Mouse (Mus musculus) limb, embryonic 13.5 days (tissue): ENCODE measurements around the gene Pea15a. TPM values are rescaled to one million over a fixed set of nuclear protein-coding genes. Genes with fewer than 3 reads are reported as not detected.

Experiments
- ATAC-seq: fragments of 200-750 bp; cut with Nextera tagmentation; 2 replicates; pipeline ENCODE4 v1.8.0; 2017; ENCODE audit warnings: low read depth, moderate number of reproducible peaks, moderate TSS enrichment; ENCODE audit not compliant: low FRiP score
- H3K27ac ChIP-seq: fragments of 300-500 bp; sonication (generic); 2 replicates; pipeline ENCODE4 v1.5.1; 2015; ENCODE audit warnings: inconsistent platforms, mild to moderate bottlenecking, moderate library complexity
- H3K27me3 ChIP-seq: fragments of 300-500 bp; sonication (generic); 2 replicates; pipeline ENCODE4 v1.6.1; 2015; ENCODE audit warnings: mild to moderate bottlenecking, inconsistent platforms
- H3K36me3 ChIP-seq: fragments of 300-500 bp; sonication (generic); 2 replicates; pipeline ENCODE4 v1.6.1; 2015; ENCODE audit warnings: inconsistent platforms, mild to moderate bottlenecking, moderate library complexity
- H3K4me1 ChIP-seq: fragments of 300-500 bp; sonication (generic); 2 replicates; pipeline ENCODE4 v1.6.1; 2015; ENCODE audit warnings: inconsistent platforms
- H3K4me2 ChIP-seq: fragments of 300-500 bp; sonication (generic); replicated peaks from 2 replicates; pipeline ENCODE4 v1.6.1; 2015; ENCODE audit warnings: inconsistent platforms, mild to moderate bottlenecking, moderate library complexity
- H3K4me3 ChIP-seq: fragments of 300-500 bp; sonication (generic); 2 replicates; pipeline ENCODE4 v1.5.1; 2015; ENCODE audit warnings: moderate library complexity, mild to moderate bottlenecking, inconsistent platforms
- H3K9ac ChIP-seq: fragments of 300-500 bp; sonication (generic); 2 replicates; pipeline ENCODE4 v1.6.1; 2015; ENCODE audit warnings: mild to moderate bottlenecking, inconsistent platforms
- H3K9me3 ChIP-seq: fragments of 300-500 bp; sonication (generic); 2 replicates; pipeline ENCODE4 v1.6.1; 2016; ENCODE audit warnings: inconsistent platforms
- WGBS: fragments of 180-500 bp; shearing (Covaris S2); methylation state at CpG from one replicate; pipeline ENCODE4 v1.1.7; 2015; 5-methylcytosine and 5-hydroxymethylcytosine counted together
- polyA plus RNA-seq: library from polyadenylated mRNA; unstranded; fragments of >200 nt; fragmentation: Nextera tagmentation; extraction: Ambion mirVana; gene quantifications from 2 replicates; pipeline ENCODE4 v1.2.1, GENCODE M21; 2015

The Pea15a gene
- polyA plus RNA-seq, 1 experiment from 2014 or later: 113 TPM

DNA sequence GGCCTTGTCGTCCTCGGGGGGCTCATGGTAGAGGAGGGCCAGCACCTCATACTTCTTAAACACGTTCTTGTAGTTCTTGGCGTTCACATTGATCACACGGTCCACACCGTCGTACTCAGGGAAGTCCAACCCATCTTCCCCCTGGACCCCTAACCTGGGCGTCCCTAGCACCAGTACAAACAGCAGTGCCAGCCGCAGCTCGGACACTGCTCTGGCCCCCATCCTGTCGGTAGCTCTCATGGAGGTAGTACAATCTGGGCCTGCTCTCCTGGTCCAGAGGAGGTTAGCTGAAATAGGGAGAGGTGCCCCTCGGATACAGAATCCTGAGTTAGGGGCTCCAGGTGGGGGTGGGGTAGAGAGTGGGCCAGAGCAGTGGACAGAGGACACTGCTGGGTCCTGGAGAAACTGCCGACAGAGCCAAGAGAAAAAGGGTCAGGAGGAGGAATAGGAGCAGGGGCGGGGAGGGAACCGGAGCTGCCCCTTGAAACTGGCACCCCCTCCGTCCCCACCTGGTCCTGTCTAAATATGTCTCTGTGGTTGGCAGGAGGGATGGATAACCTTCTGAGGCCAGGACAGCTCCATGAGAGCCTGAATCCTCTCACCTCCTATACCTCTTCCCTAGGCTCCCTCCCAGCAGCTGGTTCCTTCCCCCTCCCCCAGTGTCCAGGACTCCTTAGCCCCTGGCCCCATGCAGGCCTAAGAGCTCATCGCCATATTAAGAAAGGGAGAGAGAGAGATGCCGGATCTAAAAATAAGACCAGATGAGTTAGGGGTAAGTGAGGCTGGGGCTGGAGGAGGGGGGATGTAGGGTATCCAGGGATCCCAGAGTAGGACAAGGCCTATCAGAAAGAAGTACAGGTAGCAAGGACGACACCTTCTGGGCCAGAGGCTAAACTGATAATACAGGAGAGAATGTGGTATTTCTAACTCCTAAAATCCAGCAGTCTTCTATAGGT, 13.1 kb upstream of the Pea15a start, which contains the start of gene Casq1:
Gene Casq1, minus strand, starts transcription at position 418 of the 956 bp plus-strand sequence.
- WGBS: 81% methylated on average over 19 of the region's 19 CpGs
- H3K4me2 ChIP-seq: peak within 1 kb of the TSS; percentile 28; the same call in 1 of the 2 replicates

DNA sequence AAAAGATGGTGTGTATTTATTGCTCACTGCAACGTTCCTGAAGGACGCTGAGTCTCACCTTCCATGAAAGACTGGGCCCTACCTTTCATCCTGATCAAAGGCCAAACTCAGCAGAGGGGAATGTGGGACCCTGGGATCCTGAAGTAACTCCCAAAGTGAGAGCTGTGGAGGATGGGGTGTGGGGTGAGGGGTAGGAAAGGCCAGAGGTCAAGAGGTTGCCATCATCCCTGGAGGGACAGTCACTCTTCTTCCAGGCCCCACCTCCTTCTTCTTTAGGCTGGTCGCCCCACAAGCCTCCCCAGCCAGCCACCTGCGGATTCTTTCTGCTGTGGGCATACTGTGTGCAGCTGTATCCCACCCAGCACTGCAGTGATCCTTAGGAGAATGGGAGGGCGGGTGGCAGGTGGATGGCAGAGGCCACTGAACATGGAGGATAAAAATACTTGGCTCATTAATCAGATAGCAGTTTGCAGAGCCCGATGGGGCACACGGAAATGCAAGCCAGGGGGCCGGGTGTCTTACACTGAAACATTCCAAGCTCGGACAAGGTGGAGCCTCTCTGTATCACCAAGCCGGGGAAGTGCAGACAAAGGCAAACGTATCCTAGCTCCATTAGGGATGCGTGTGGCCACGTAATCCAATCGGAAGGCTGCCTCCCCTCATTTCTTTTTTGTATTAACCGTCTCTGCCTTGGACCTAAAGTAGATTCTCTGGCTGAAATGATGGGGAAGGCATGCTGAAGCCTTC, 11.7 kb upstream of the Pea15a start:
- Histone ChIP-seq H3K4me2 (no peak overlapping the region), H3K9me3 (no peaks in the 10 kb centered on the region), H3K36me3 (no peaks in the 10 kb centered on the region), H3K9ac (no peak overlapping the region), H3K4me3 (no peak overlapping the region), H3K27me3 (no peaks in the 10 kb centered on the region), H3K4me1 (peaks cover 60% of the 10 kb centered on the region), H3K27ac (peak overlapping the region; percentile 44; the same call in 1 of the 2 replicates)
- no peak for ATAC-seq
- WGBS: 65% methylated on average over 15 of the region's 15 CpGs

More for the DNA sequence above, 13.1 kb upstream of the Pea15a start, which contains the start of gene Casq1:
- Histone ChIP-seq H3K9ac (peak within 1 kb of the TSS; percentile 19; the same call in 1 of the 2 replicates), H3K27ac (peak within 1 kb of the TSS; percentile 98), H3K27me3 (no peaks in the 10 kb centered on the region), H3K4me1 (peaks cover 60% of the 10 kb centered on the region), H3K9me3 (no peaks in the 10 kb centered on the region), H3K36me3 (no peaks in the 10 kb centered on the region), H3K4me3 (no peak within 1 kb of the TSS)
- ATAC-seq: 0 out of 2 replicates have a peak, but pooled peaks have one; percentile 6

DNA sequence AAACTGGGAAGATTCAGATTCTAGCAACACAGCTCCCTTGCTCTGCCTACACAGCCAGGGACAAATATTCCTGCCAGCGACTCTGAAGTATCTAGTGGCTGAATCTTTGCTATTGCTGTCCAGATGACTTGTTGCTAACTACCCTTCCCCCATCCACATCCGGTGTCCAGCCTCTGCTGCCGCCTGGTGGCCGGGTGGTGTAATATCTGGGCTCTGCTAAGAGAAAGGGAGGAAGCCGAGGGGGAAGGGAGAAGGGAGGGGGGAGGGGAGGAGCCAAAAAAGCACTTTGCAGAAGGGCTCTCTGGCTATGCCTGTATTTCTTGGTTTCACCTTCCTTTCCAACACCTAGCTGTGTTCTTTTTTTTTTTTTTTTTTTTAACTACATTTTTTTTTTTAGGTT, 10.5 kb upstream of the Pea15a start:
- peak overlapping the region; percentile 13 for H3K4me3 ChIP-seq
- peaks cover 57% of the 10 kb centered on the region for H3K4me1 ChIP-seq
- peak; percentile 3; the same call in 1 of the 2 replicates for ATAC-seq

DNA sequence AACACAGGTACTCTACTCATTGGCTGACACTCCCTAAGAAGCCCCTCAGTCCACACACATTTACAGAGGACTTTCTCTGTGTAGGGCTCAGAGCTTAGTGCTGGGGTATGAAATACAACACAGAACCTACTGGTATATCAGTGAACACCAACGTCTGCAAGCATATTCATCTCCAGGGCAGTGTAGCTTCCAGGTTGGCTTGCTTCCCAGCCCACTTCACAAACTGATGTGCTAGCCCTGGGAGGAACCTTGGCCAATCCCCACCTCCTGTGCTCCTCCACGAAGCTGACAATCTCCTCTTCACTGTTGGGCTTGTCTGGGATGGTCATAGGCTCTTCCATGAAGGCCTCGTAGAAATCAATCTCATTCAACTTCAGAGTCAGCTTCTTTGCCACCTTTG, 8.1 kb upstream of the Pea15a start:
- H3K4me3 ChIP-seq: no peak overlapping the region
- no peaks in the 10 kb centered on the region for H3K27me3 ChIP-seq
- no peak overlapping the region for H3K4me2 ChIP-seq
- ATAC-seq: no peak
- no peaks in the 10 kb centered on the region for H3K9me3 ChIP-seq
- no peak overlapping the region for H3K27ac ChIP-seq
- H3K9ac ChIP-seq: no peak overlapping the region
- H3K36me3 ChIP-seq: 0 out of 2 replicates have a peak, but pooled peaks cover 3% of the 10 kb centered on the region
- WGBS: 76% methylated on average over 3 of the region's 3 CpGs
- peaks cover 33% of the 10 kb centered on the region for H3K4me1 ChIP-seq

More for the DNA sequence above, 10.5 kb upstream of the Pea15a start:
- Histone ChIP-seq H3K36me3 (no peaks in the 10 kb centered on the region), H3K9ac (no peak overlapping the region), H3K4me2 (peak overlapping the region; percentile 53), H3K27me3 (no peaks in the 10 kb centered on the region), H3K9me3 (no peaks in the 10 kb centered on the region), H3K27ac (peak overlapping the region; percentile 84)
- 0% methylated on average over 5 of the region's 5 CpGs for WGBS

DNA sequence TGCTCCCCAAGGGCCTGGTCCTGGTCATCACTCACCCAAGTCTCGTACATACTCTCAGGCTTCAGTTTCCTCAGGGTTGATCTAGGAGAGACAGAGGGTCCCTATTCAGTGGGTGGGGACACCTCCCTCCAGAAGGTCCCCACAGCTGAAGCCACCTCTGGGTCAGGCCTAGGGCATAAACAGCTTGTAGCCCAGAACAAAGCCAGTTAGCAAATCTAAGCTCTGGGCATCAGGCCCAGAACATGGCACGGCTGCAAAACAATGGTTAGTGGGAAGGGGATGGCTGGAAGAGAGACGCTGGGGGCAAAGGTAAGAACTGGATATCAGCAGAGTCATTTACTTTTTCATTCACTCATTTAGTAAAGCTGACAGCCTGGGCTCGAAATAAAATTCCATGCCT, 7.2 kb upstream of the Pea15a start:
- ATAC-seq: no peak
- Histone ChIP-seq H3K36me3 (peaks cover 11% of the 10 kb centered on the region; the same call in 1 of the 2 replicates), H3K4me3 (no peak overlapping the region), H3K9ac (no peak overlapping the region), H3K4me2 (no peak overlapping the region), H3K9me3 (no peaks in the 10 kb centered on the region), H3K4me1 (peaks cover 23% of the 10 kb centered on the region), H3K27me3 (no peaks in the 10 kb centered on the region), H3K27ac (no peak overlapping the region)
- WGBS: 77% methylated on average over 4 of the region's 4 CpGs

DNA sequence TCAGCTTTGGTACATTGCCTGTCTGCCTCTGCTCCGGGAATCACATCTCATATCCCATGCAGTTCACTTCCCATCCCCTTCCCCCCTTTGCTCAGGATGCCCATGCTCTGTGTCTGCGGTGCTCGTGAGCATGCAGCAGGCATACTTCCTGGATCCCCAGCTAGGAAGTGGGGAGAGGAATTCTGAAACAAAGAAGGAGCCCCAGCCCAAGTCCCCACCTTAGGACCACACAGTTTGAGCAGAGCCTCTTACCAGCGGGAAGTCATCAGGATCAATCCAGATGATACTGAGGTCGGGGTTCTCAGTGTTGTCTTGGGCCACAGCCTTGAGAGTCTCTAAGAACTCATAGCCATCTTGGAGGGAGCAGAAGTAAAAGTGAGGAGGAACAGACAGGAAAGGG, 6.2 kb upstream of the Pea15a start:
- H3K9ac ChIP-seq: no peak overlapping the region
- H3K27me3 ChIP-seq: no peaks in the 10 kb centered on the region
- WGBS: 59% methylated on average over 5 of the region's 5 CpGs
- H3K36me3 ChIP-seq: peaks cover 11% of the 10 kb centered on the region; the same call in 1 of the 2 replicates
- H3K9me3 ChIP-seq: no peaks in the 10 kb centered on the region
- H3K4me2 ChIP-seq: no peak overlapping the region
- H3K27ac ChIP-seq: no peak overlapping the region; the same call in 1 of the 2 replicates
- peaks cover 14% of the 10 kb centered on the region for H3K4me1 ChIP-seq
- H3K4me3 ChIP-seq: no peak overlapping the region
- ATAC-seq: no peak

DNA sequence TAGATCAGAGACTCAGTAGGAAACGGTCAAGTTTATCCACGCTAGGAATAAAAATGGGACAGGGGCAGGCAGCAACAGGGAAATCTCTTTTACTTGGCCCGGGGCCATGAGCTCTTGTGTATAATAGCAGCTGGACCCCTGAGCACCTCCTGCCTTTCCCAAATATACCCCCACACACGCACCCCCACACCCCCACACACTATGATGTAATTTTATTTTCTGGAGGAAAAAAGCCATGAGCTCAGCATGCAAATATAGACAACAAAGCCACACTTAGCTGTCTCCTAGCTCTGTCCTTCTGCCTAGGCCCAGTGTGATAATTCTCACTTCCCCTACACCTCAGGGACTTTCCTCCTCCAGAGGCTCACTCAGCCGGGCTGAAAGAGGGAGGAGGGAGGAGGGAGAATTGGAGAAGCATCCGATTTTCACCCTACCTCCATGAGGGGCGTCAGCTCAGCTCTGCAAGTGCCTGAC, 544 bp upstream of the Pea15a start:
- Histone ChIP-seq H3K27me3 (no peaks in the 10 kb centered on the region), H3K4me1 (peaks cover 52% of the 10 kb centered on the region), H3K4me2 (peak overlapping the region; percentile 82), H3K36me3 (peaks cover 16% of the 10 kb centered on the region), H3K27ac (peak overlapping the region; percentile 70; the same call in 1 of the 2 replicates), H3K9ac (peak overlapping the region; percentile 86; the same call in 1 of the 2 replicates), H3K4me3 (peak overlapping the region; percentile 68), H3K9me3 (no peaks in the 10 kb centered on the region)
- ATAC-seq: peak; percentile 3; the same call in 1 of the 2 replicates
- WGBS: 17% methylated on average over 7 of the region's 7 CpGs

DNA sequence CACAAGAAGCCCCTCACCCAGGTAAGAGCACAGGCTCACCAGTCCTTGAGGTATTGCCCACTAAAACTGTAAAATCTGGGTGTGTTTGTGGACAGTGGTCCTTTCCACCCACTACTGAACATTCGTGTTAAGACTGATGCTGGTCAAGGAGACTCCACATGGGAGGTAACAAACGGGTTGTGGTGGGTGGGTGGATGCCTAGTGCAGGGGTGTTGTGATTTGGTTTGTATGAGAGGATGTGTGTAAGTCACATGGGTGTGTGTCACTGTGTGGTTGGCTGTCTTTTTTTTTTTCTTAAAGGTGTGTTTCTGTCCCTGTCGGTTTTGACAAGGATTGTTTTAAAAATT, 890 bp downstream of the Pea15a start:
- Histone ChIP-seq H3K36me3 (peaks cover 24% of the 10 kb centered on the region), H3K27ac (peak overlapping the region; percentile 81; the same call in 1 of the 2 replicates), H3K4me3 (peak overlapping the region; percentile 68), H3K9ac (peak overlapping the region; percentile 86), H3K4me1 (peaks cover 66% of the 10 kb centered on the region), H3K27me3 (no peaks in the 10 kb centered on the region), H3K9me3 (no peaks in the 10 kb centered on the region), H3K4me2 (peak overlapping the region; percentile 82)
- ATAC-seq: no peak
- WGBS: 5% methylated on average over 3 of the region's 3 CpGs

DNA sequence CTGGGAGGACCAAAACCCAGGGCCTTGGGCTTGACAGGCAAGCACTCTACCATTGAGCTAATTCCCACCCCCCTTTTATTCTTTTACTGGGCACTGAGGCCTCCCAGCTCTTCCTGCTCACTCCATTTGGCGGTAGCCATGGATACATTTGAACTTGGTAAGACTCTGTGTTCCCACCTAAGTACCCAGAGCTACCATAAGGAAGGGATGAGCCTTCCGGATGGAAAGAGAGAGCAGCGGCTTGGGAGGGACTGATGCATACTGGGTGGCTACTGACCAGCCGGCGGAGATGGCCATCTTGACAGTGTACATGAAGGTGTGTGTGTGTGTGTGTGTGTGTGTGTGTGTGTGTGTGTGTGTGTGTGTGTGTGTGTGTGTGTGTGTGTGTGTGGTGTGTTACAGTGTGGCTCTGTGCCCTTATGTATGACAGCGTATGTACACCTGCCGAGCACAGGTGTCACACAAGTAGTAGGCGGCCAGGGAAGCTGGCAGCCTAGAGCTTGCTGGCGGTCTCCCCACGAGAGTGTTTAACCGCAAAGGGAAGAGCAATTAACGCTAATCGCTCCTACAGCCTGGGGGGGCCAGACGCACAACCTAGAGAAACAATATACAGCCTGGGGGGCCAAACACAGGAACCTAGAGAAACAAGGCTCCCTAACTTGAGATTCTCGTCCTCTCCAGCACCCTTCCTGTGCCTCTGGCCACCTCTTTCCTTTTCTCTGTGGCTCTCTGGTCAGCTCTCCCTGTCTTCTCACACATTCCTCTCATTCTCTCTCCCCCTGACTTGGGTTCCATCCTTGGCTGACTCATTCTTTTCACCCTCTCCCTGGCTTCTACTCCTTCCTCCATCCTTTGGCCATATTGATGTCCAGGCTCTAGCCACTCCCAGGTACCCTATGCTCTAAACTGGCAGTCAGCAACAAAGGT, 1.5 kb downstream of the Pea15a start:
- peak overlapping the region; percentile 86 for H3K9ac ChIP-seq
- peak overlapping the region; percentile 68 for H3K4me3 ChIP-seq
- WGBS: 41% methylated on average over 15 of the region's 15 CpGs

DNA sequence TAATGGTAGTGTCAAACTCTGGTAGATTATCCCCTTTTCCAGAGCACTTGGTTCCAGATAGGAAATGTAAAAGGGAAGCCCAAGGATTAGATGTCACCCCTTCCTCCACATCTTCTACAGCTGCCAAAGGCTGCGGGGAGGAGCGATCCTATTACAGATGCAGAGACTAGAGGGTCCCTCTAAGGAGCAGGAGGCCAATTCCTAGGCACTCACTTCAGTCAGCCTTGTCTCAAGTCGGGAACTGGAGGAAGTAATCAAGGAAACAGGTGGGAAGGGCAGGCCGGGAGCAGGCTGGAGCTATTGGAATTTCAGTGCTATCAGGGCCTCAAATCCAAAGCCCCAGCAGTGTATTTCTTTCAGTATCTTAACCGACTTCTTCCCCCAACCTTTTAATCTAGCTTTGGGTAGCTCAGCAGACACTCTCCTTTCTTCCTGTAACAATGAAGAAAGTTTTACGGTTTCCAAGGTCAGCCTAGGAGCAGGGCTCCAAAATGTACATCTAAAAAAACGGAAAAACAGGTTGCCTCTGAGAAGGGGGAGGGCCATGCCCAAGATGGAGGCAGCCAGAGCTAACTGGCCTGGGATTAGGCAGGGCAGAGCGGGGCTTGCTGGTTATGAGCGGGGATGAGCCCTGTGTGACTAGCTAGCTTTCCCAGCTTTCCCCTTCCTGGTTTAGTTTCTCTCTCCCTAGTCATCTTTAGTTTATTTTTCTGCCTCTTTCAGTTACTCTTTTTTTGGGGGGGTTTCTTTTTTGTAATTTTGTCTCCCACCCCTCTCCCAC, 2.4 kb downstream of the Pea15a start:
- peak overlapping the region; percentile 82 for H3K4me2 ChIP-seq
- ATAC-seq: no peak
- WGBS: 22% methylated on average over 9 of the region's 9 CpGs
- H3K4me3 ChIP-seq: peak overlapping the region; percentile 10; the same call in 1 of the 2 replicates
- H3K4me1 ChIP-seq: peaks cover 71% of the 10 kb centered on the region
- H3K27ac ChIP-seq: peak overlapping the region; percentile 81; the same call in 1 of the 2 replicates
- H3K36me3 ChIP-seq: peaks cover 29% of the 10 kb centered on the region
- no peaks in the 10 kb centered on the region for H3K9me3 ChIP-seq
- H3K9ac ChIP-seq: peak overlapping the region; percentile 36
- H3K27me3 ChIP-seq: no peaks in the 10 kb centered on the region

More for the DNA sequence above, 1.5 kb downstream of the Pea15a start:
- H3K27me3 ChIP-seq: no peaks in the 10 kb centered on the region
- H3K36me3 ChIP-seq: peaks cover 29% of the 10 kb centered on the region
- peak overlapping the region; percentile 82 for H3K4me2 ChIP-seq
- peaks cover 71% of the 10 kb centered on the region for H3K4me1 ChIP-seq
- peak overlapping the region; percentile 81; the same call in 1 of the 2 replicates for H3K27ac ChIP-seq
- ATAC-seq: no peak
- H3K9me3 ChIP-seq: no peaks in the 10 kb centered on the region
